Comparison of ENCODE assay signal across 17 mouse cellular contexts in genomic region chr9:33035401-33035800, GRCm38 (mm10).
"Had no signal": no experiment of that assay in that cellular context is flagged by ENCODE, and none has a peak within 500 bp of the region (broad histone marks: within the 10 kb centered on the region; RNA-seq: fewer than 3 reads in every experiment).

No protein-coding gene starts in this region.

- ATAC-seq: liver, postnatal 0 days; lung, postnatal 0 days; midbrain, embryonic 13.5 days; midbrain, embryonic 15.5 days had no signal

- H3K27me3 ChIP-seq: lung, embryonic 15.5 days; megakaryocyte, embryonic 14.5 days; midbrain, embryonic 13.5 days; midbrain, embryonic 15.5 days; neural tube, embryonic 12.5 days had no signal

- H3K9ac ChIP-seq: liver, postnatal 0 days; lung, embryonic 15.5 days; midbrain, embryonic 13.5 days; midbrain, embryonic 15.5 days; neural tube, embryonic 12.5 days had no signal

- H3K4me1 ChIP-seq: lung, embryonic 15.5 days; megakaryocyte, embryonic 14.5 days; midbrain, embryonic 13.5 days; midbrain, embryonic 15.5 days; neural tube, embryonic 12.5 days had no signal

- DNase-seq: liver, postnatal 0 days; lung, adult 2 months; lung, postnatal 14 days; lung, postnatal 36 days; right cerebral cortex, postnatal 14 days; spleen, adult 18-20 months; thymus, adult 18-20 months; thymus, postnatal 14 days; thymus, postnatal 36 days had no signal

- H3K36me3 ChIP-seq: lung, embryonic 15.5 days; midbrain, embryonic 13.5 days; midbrain, embryonic 15.5 days; neural tube, embryonic 12.5 days had no signal

- H3K4me3 ChIP-seq: lung, embryonic 15.5 days; megakaryocyte, embryonic 14.5 days; midbrain, embryonic 13.5 days; midbrain, embryonic 15.5 days; neural tube, embryonic 12.5 days had no signal

- H3K9me3 ChIP-seq: lung, embryonic 15.5 days; megakaryocyte, embryonic 14.5 days; midbrain, embryonic 13.5 days; midbrain, embryonic 15.5 days; neural tube, embryonic 12.5 days had no signal

- H3K4me2 ChIP-seq: lung, embryonic 15.5 days; midbrain, embryonic 11.5 days; midbrain, embryonic 13.5 days; midbrain, embryonic 15.5 days; neural tube, embryonic 12.5 days had no signal

- H3K27ac ChIP-seq: lung, embryonic 15.5 days; macrophage; midbrain, embryonic 13.5 days; midbrain, embryonic 15.5 days; neural tube, embryonic 12.5 days had no signal
